Mouse (Mus musculus) embryo, embryonic 10.5 days (tissue): ENCODE data around the gene Nsmce3.
A peak's percentile ranks its signal among the peaks of the same experiment; 100 is the strongest.

Experiments used
- DNase-seq: peaks from one replicate; pipeline ENCODE4 v3.0.0-alpha.2; 2015; ENCODE audit warnings: low spot score

Nsmce3 gene

GRCm38 (mm10) chr7:64856526-64857082 is 16.2 kb downstream of the Nsmce3 start:
- no peak for DNase-seq

- no peak for DNase-seq
Observed at GRCm38 (mm10) chr7:64855976-64856375, 16.8 kb downstream of the Nsmce3 start.

GRCm38 (mm10) chr7:64855389-64855927 is 17.3 kb downstream of the Nsmce3 start:
- DNase-seq = no peak

GRCm38 (mm10) chr7:64850791-64851190 is 22.0 kb downstream of the Nsmce3 start:
- peak; percentile 65 for DNase-seq

DNA sequence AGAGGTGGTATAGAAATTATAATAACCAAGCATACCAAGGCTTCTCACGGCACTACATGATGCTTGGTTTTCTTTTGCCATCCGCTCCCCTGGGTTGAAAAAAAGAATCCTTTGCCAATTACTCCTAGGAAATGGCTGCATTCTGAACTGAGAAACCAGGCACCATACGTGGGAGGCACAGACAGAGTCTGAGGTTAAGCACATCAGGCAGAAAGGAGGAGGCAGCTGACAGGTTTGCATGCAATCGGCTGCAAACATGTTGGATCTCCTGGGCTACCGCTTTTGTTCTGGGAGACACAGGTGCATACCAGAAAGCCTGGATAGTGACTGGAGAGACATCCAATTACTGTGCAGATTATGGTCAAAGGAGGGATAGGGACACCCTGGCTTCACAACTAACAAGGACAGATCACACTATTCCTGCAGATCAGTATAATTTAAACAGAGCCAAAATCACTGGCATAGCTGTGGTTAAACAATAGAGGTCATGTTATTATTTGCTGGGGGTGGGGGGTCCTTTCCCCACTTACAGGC is 25.4 kb downstream of the Nsmce3 start:
- DNase-seq = no peak

GRCm38 (mm10) chr7:64846061-64846460 is 26.7 kb downstream of the Nsmce3 start:
- DNase-seq = no peak

- peak; percentile 80 for DNase-seq
Observed at GRCm38 (mm10) chr7:64840946-64841659, 31.7 kb downstream of the Nsmce3 start.

- no peak for DNase-seq
Observed at GRCm38 (mm10) chr7:64840576-64840895, 32.3 kb downstream of the Nsmce3 start.

GRCm38 (mm10) chr7:64839801-64840575 is 32.8 kb downstream of the Nsmce3 start:
- DNase-seq = peak; percentile 88

DNA sequence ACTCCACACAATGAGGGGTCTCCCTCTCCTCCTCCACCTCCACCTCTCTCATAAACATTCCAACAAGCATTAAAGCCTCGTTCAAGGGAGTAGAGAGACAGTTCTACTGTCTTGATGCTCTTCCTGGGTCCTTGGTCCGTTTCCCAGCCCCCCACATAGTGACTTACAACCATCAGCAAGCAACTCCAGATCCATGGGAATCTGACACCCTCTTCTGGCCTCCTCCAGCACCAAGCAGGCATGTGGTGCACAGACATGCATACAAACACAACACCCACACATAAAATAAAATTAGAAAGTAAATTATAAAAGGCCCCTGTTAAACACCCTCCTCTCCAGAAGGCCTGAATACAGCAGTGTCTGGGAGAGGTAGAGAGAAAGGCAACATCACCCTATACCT is 33.5 kb downstream of the Nsmce3 start:
- DNase-seq = no peak

DNA sequence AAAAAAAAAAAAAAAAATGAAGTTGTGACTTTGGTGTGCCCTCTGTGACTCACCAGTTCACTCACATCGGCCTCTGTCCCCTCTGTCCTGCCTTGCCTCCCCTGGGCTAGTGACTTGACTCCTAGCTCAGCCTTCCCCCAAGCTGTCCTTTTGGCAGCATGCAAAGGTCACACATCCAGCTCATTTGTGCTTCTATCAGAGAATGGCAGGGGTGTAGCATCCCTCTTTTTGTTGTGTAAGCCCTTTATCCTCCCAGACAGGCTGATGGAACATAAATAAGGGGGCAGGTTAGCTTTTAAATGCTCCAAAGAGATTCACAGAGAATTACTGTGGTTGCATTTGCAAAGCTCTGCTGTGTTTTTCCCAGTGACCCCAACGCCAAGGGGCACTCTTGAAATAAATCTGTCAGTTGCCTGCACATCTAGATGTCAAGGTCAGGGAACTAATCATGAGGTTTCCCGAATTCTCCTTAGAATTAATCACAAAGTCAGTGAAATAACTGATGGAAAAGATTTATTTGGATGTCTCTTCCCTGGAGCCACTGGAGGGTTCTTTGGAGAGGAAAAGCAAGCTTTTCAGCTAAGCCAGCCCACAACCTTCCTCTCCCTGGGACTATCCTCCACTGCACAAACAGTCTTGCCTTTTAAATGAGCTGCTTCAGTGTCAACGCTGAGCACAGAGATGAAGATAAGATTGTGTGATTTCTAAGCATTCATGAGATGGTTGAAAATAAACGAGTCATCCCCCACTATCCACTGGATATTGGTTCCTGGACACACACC is 42.4 kb downstream of the Nsmce3 start:
- peak; percentile 71 for DNase-seq

DNA sequence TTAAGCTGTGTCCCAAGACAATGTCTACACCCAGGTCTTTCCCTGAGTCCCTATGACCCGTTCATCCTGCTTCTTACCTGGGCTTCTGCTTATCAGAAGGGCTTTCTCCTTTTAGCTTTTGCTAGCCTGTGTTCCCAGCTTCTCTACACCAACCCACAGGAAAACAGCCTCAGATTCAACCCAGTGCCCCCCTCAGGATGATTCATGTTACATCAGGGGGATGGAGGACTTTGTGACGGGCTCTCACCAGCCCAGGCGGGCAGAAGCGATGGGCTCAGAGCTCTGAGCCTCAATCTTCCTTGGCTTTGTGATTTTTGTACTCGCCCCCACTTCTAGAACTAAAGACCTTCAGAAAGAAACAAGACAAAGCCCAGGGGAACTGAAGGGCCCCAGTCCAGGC is 51.7 kb downstream of the Nsmce3 start:
- DNase-seq = no peak

GRCm38 (mm10) chr7:64819683-64820082 is 53.1 kb downstream of the Nsmce3 start:
- no peak for DNase-seq
